Mouse (Mus musculus) frontal cortex, postnatal 25 days (tissue): ENCODE measurements at regions not wholly inside any gene's neighbourhood (a gene's known extent, or its start where the extent isn't known, plus 50 kb on each side); places are given as distances from the start of the nearest gene placed in this dataset.

ENCODE experiments used
- DNase-seq, 2 experiments: peaks; one replicate each; pipeline ENCODE4 v3.0.0; 2022; ENCODE audit warnings: low spot score in 2 of 2

DNA sequence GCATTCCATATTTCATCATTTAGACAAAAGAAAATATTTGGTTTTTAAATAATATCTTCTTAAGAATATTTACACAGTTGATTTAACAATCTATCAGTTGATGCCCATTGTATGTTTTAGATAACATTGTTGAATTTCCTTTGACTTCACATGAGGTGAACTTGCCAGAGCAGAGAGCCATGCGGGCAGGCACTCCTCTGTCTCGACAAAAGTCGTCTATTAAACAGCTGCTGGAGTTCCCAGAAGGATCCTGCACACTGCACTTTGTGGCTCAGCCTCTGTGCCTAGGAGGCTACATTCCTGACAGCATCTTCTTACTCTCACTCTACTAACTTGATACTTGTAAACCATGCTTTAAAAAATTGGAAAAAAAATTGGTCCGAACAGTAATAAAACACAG, 221.7 kb upstream of the Pde3a start:
- DNase-seq = no peak

GRCm38 (mm10) chr6:141027787-141028186, 221.3 kb upstream of the Pde3a start:
- DNase-seq = no peak

DNA sequence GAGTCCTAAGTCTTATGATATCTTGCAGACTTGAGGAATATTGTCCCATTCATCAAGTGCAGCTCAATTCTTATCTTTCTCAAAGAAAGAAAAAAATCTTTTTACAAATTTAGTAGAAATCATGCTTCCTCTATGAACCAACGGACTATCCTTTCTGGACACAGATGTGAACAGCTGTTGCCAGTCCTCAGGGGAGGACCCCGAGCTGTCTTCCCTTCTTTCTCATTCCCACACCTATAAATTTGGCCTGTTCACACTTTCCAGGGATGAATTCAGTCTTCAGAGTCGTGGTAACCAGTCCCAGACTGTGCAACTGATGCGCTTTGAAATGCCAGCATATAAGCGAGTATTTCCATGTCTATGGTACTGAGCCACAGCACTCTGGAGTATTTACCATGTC, 214.2 kb upstream of the Pde3a start:
- DNase-seq = no peak

GRCm38 (mm10) chr6:141041358-141041757, 207.7 kb upstream of the Pde3a start:
- no peak for DNase-seq

GRCm38 (mm10) chr6:141041781-141042625, 207.1 kb upstream of the Pde3a start:
- no peak for DNase-seq

- no peak for DNase-seq
Measured at GRCm38 (mm10) chr6:141048271-141048670, 200.8 kb upstream of the Pde3a start.

DNA sequence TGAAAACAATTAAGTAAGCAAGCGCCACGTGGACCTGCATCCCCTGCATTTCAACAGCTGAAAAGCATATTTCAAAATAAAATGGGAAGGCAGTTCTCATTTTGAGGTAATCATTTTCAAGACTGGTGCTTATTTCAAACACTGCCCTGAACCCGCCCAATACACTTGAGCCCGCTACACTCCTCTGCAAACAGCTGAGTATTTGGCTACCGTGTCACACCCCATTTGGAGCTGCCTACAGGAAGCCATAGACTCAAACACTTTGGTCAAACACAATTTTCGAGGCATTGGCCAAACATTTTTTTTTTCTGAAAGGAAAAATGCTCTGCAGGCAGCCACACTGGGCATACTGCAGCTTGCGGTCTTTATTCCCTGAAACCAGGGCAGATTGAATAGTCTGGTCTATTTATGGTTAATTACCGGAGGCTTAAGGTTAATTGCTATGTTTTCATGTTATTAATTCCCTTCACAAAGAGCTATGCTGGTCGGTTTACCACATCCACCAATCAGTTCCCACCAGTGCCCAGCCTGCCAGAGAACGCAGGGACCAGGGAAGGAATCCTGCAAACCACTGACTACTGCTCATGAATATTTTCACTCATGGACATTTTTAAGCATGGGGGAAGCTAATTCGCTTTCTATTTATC, 198.9 kb upstream of the Pde3a start:
- DNase-seq = no peak

DNA sequence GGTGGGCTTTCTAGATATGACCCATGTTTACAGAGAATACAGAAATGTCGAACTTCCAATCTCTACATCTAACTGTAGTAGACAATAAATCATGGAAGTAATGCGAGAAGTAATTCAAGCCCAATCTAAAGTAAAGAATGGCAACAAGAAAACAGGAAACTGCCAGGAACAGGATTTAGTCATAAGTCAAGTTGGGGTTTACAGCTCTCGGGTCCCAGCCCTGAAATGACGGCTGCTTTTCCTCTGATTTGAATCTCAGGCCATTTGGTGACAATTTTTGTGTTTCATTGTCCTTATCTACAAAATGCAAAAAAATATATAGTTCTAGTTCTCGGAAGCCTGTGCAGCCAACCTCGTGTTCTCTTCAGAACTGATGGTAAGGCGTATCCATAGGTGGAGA, 195.0 kb upstream of the Pde3a start:
- no peak for DNase-seq

DNA sequence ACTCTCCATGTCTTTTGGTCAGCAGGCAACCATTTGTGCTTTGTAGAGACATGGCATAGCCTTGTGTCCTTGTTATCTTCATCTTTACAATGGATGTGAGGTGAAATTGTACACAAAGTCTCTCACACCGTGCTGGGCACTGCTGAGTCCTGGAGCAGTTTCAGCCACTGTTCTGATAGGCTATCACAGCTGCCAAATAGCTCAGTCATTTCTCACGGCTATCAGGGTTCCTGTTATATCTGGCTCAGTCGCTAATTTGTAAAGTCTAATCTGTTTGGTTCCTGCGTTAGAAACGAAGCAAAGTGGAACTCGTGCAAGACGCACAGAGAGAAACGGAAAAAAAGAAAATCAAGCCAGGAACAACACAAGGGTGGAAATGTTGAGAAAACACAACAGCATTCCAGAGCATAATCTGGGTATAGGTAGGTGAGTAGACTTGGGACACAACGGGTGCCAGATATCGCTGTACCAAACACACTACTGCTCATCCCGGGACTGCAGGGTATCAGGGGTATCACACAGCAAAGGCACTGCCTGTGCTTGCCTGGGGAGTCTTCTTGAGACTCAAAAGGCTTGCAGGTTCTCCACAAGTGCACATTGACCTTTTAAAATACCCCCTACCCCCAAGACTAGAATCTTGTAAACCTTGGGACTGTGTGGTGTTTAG, 189.7 kb upstream of the Pde3a start:
- no peak for DNase-seq

GRCm38 (mm10) chr6:141065724-141066123, 183.3 kb upstream of the Pde3a start:
- DNase-seq = no peak

DNA sequence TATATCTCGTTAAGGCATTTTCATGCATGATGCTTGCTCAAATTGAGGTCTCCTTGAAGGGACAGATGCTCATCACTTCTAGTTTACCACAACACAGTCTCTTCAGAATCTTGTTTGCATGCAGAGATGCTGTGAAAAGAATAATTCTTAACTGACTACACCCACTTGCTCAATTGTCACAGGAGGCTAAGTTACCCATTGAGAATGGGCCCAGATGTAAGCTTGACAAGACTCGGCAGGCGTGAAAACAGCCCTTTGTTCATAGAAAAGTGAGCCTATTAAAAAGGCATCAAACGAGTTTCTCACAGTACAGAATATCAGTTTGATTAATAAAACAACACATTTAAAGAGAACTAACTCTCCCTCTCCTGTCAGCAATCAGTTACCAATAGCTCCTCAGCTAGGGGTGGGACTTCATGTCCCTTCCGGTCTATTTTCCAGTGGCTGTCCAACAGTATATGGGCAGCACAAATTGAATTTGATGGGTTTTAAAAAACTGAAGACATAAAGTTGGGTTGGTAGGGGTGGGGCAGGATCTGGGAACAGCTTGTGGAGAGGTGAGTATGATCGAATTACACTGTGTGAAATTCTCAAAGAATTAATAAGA, 180.1 kb upstream of the Pde3a start:
- no peak for DNase-seq

DNA sequence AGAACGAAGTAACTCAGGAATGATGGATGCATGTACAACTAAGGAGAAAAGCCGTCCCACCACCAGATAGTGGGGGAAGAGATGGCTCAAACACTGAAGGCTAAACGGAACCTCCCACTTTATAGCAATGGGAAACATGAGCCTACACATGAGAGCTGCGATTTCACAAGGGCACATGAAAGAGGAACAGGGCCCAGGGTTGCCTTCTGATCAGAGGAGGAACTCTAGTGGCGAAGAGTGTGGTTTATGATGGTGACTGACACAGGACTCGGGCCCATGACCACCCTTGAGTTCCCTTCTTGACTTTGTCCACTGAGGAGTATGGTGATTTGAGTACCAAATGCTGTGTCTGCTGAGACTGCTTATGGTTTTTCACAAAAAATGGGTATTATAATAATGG, 179.2 kb upstream of the Pde3a start:
- no peak for DNase-seq

DNA sequence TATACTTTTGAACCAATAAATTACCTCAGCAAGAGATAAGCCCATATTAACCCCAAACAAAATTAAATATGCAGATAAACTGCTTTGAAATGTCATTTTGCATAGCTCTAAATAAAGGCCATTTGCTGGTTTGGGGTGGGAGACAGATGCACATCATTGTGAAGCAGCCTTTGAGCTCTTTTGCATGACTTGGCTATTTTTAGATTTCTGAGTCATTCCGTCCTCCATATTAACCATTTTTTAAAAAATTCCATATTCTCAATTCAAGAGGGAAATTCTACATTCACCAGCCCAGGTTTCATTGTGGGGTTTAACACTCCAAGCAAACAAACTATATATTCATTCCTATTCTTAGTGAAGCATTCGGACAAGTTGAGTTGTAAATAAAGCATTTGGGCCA, 177.6 kb upstream of the Pde3a start:
- no peak for DNase-seq

- DNase-seq = no peak
Measured at GRCm38 (mm10) chr6:141091076-141091780, 157.8 kb upstream of the Pde3a start.

DNA sequence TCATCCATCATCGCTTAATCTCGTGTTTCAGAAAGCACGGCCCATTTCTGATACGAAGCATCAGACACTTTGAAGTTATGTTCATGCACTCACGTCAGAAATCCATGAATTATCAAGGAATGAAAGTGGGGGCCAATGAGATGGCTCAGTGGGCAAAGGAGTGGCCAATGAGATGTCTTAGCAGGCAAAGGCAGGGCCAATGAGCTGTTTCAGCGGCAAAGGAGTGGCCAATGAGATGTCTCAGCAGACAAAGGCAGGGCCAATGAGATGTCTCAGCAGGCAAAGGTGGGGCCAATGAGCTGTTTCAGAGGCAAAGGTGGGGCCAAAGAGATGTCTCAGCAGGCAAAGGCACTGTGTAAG, 157.3 kb upstream of the Pde3a start:
- DNase-seq = no peak

GRCm38 (mm10) chr6:141097338-141098122, 151.5 kb upstream of the Pde3a start:
- DNase-seq = no peak

- DNase-seq = no peak
Measured at GRCm38 (mm10) chr6:141118287-141118686, 130.8 kb upstream of the Pde3a start.

- DNase-seq = no peak
Measured at GRCm38 (mm10) chr6:141126614-141127396, 122.3 kb upstream of the Pde3a start.

GRCm38 (mm10) chr6:141129596-141129995, 119.5 kb upstream of the Pde3a start:
- no peak for DNase-seq

DNA sequence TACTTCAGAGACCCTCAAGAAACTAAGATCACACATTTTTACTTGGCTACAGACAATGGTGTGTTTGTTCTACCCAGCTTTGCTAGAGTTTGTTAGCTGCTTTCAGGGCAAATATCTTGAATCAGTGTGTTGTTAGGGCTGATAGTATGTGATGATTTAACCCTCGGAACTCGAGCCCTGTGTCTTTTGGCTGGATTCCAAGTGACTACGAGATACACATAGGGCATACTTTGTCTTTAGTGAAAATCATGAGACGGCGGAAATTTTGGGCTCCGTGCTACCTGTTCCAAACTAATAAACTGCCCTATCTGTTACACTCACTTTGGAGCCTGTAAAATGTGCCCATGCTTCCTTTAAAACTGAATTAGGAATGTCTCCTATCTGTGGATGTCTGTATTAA, 114.9 kb upstream of the Pde3a start:
- DNase-seq = no peak
